Mouse (Mus musculus): ENCODE measurements around the gene Mob1b.

GRCm38 (mm10) chr5:88722213-88722600, 1.6 kb downstream of the Mob1b start:
- no peak for TF ChIP-seq GATA1 (IDR thresholded peaks at IDR 0.05; ENCODE audit: borderline replicate concordance, low read length)
- TF ChIP-seq FLI1 (IDR thresholded peaks at IDR 0.05; ENCODE audit: low read length): no peak

Data from megakaryocyte, embryonic 14.5 days (primary cell).